Mouse (Mus musculus) MEL (cell line): Measurements from ENCODE around the gene Lypla2.

Experiments used
- BHLHE40 ChIP-seq: IDR thresholded peaks from 2 replicates; pipeline ENCODE4 v1.6.1; 2012; ENCODE audit warnings: low read depth, mild to moderate bottlenecking, inconsistent platforms, low read length, improper control_type of control experiment, borderline replicate concordance
- UBTF ChIP-seq: IDR thresholded peaks from 2 replicates; pipeline ENCODE4 v1.6.1; 2012; ENCODE audit warnings: low read depth, mild to moderate bottlenecking, inconsistent platforms, low read length, improper control_type of control experiment, moderate library complexity, borderline replicate concordance; ENCODE audit not compliant: insufficient read depth

- TF ChIP-seq UBTF (no peak), BHLHE40 (no peak)
Measured at GRCm38 (mm10) chr4:135987714-135988113, 15.3 kb upstream of the Lypla2 start.
